Mouse (Mus musculus) small intestine, adult 2 months (tissue): ENCODE measurements around the gene Ctbs.

ENCODE experiments used
- CTCF ChIP-seq: fragments of 200-500 bp; IDR thresholded peaks from 2 replicates; pipeline ENCODE4 v1.5.1; 2012; ENCODE audit warnings: low read depth, mild to moderate bottlenecking, control low read depth, inconsistent platforms, low read length, moderate library complexity, mixed read lengths; ENCODE audit not compliant: insufficient replicate concordance, insufficient read length; ENCODE audit errors: extremely low read depth
- POLR2A ChIP-seq: fragments of 200-500 bp; IDR thresholded peaks from 2 replicates; pipeline ENCODE4 v1.6.1; 2012; ENCODE audit warnings: low read depth, mild to moderate bottlenecking, control low read depth, inconsistent platforms, low read length, moderate library complexity

DNA sequence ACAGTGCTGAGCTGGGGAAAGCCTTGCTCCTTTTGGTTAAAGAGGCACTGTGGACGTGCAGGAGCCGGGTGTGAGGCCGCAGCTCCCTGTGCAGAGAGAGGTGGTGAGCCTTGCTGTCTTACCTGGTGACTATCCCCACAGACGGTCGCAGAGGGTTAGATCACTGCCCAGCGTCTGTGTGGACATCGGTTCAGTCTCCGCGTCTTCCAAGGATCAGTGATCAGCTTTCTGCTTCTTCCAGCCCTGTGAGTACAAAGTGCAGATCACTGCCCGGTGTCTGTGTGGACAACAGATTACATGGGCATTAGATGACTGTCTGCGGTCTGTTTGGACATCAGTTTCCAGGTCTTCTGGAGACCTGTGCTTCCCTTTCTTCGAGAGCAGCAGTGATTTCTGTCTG, 35.0 kb upstream of the Ctbs start:
- TF ChIP-seq CTCF: no peak
- no peak for TF ChIP-seq POLR2A
